Mouse (Mus musculus) midbrain, embryonic 13.5 days (tissue): ENCODE data around the gene Chtf18. TPM values are rescaled to one million over a fixed set of nuclear protein-coding genes. Genes with fewer than 3 reads are reported as not detected.

Experiments
- ATAC-seq: fragments of 200-750 bp; cut with Nextera tagmentation; 2 replicates; pipeline ENCODE4 v1.8.0; 2017; ENCODE audit warnings: mild to moderate bottlenecking, moderate TSS enrichment, moderate library complexity
- H3K27ac ChIP-seq: fragments of 300-500 bp; sonication (generic); 2 replicates; pipeline ENCODE4 v1.5.1; 2015; ENCODE audit warnings: inconsistent platforms, mild to moderate bottlenecking, moderate library complexity
- H3K27me3 ChIP-seq: fragments of 300-500 bp; sonication (generic); 2 replicates; pipeline ENCODE4 v1.6.1; 2015; ENCODE audit warnings: mild to moderate bottlenecking, inconsistent platforms
- H3K36me3 ChIP-seq: fragments of 300-500 bp; sonication (generic); 2 replicates; pipeline ENCODE4 v1.6.1; 2015; ENCODE audit warnings: mild to moderate bottlenecking, inconsistent platforms
- H3K4me1 ChIP-seq: fragments of 300-500 bp; sonication (generic); replicated peaks from 2 replicates; pipeline ENCODE4 v1.6.1; 2015; ENCODE audit warnings: inconsistent platforms
- H3K4me2 ChIP-seq: fragments of 300-500 bp; sonication (generic); replicated peaks from 2 replicates; pipeline ENCODE4 v1.6.1; 2015; ENCODE audit warnings: moderate library complexity, mild to moderate bottlenecking, inconsistent platforms
- H3K4me3 ChIP-seq: fragments of 300-500 bp; sonication (generic); replicated peaks from 2 replicates; pipeline ENCODE4 v1.5.1; 2015; ENCODE audit warnings: mild to moderate bottlenecking, inconsistent platforms
- H3K9ac ChIP-seq: fragments of 300-500 bp; sonication (generic); replicated peaks from 2 replicates; pipeline ENCODE4 v1.6.1; 2015; ENCODE audit warnings: mild to moderate bottlenecking, inconsistent platforms
- H3K9me3 ChIP-seq: fragments of 300-500 bp; sonication (generic); 2 replicates; pipeline ENCODE4 v1.6.1; 2016; ENCODE audit warnings: mild to moderate bottlenecking, inconsistent platforms
- WGBS: fragments of 180-500 bp; shearing (Covaris S2); methylation state at CpG from one replicate; pipeline ENCODE4 v1.1.7; 2015; 5-methylcytosine and 5-hydroxymethylcytosine counted together
- polyA plus RNA-seq: library from polyadenylated mRNA; unstranded; fragments of >200 nt; fragmentation: Nextera tagmentation; extraction: Ambion mirVana; gene quantifications from 2 replicates; pipeline ENCODE4 v1.2.1, GENCODE M21; 2015

The Chtf18 gene
- polyA plus RNA-seq: 12.8 and 14.1 TPM in 2 replicates

DNA sequence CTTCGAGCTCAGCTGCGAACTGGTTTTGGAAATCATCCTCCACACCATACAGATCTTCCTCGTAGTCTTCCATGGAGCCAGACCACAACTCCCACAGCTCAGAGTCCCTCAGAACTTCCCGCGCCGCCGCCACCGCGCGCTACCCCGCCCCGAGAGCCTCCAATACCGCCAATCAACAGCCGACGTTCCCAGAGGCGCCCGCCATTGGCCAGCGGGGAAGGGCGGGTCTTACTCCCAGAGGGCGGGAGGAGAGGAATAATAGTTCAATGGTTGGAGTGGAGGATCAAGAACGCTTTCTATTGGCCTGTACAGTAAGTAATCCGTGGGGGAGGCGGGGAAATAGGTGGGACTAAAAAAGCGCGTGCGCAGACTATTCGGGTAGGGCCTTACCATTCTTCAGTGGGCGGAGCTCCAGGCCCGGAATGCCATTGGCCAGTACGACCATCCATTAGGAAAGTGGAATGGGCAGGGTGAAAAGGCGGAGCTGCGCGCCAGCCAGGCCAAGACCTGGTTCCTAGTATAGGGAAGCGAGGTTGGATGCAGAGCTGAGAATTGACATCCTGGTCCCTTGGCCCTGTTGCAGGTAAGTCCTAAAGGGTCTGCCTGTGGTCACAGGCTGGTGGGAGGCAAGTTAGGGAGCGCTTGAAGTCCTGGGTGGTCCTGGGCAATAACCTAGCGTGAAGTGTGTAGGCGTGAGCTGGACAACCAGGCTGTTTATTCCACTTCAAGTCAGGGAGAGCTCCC, at the start of gene Chtf18, which contains the start of gene Rpusd1:
Chtf18 (minus strand) TSS at position 155 of the 744 bp plus-strand sequence.
Rpusd1 (plus strand) TSS at position 406 of the 744 bp plus-strand sequence.
- Histone ChIP-seq H3K9me3 (no peaks in the 10 kb centered on the region), H3K27ac (0 out of 2 replicates have a peak within 1 kb of the TSS, but pooled peaks have one; percentile 6), H3K36me3 (peaks cover 27% of the 10 kb centered on the region), H3K27me3 (no peaks in the 10 kb centered on the region), H3K4me2 (peak within 1 kb of the TSS; percentile 91), H3K9ac (peak within 1 kb of the TSS; percentile 76), H3K4me3 (peak within 1 kb of the TSS; percentile 58), H3K4me1 (peaks cover 29% of the 10 kb centered on the region)
- peak; percentile 99 for ATAC-seq
- WGBS: under 1% methylated on average over 37 of the region's 37 CpGs

GRCm38 (mm10) chr17:25775318-25776062, 48.3 kb upstream of the Chtf18 start:
- Histone ChIP-seq H3K36me3 (peaks cover 28% of the 10 kb centered on the region), H3K27ac (no peak overlapping the region), H3K9me3 (no peaks in the 10 kb centered on the region), H3K9ac (no peak overlapping the region), H3K4me2 (peak overlapping the region; percentile 79; the same call in 1 of the 2 replicates), H3K4me1 (peaks cover 9% of the 10 kb centered on the region), H3K27me3 (no peaks in the 10 kb centered on the region), H3K4me3 (no peak overlapping the region)
- whole genome bisulfite sequencing: 83% methylated on average over 10 of the region's 10 CpGs
- no peak for ATAC-seq

DNA sequence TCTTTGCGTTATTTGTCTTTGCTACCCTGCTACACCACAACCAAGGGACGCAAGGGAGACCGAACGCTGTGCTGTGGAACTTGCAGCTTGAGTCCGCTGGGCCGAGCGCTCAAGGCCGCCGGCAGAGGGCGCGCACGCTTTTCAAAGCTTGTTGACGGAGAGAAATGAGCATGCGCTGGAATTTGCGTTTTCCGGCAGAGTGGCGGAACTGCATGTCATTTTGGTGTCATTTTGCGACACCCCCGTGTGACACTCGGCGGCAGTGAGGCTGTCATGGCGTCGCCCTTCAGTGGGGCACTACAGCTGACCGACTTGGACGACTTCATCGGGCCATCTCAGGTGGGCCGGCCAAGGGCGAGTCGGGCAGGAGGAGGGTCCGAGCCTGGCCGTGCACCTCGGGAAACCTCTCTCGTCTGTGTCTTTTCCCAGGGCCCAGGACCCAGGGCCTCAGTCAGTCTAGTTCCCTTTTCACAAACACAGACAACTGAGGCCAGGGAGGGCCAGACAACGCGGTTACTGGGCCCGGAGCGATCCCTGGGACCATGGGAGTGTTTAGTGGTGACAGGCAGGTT, 46.4 kb upstream of the Chtf18 start, which contains the start of gene Narfl:
Narfl (plus strand) TSS at position 228 of the 572 bp plus-strand sequence.
- 0 out of 2 replicates have a peak, but pooled peaks cover 7% of the 10 kb centered on the region for H3K27me3 ChIP-seq
- H3K9me3 ChIP-seq: no peaks in the 10 kb centered on the region
- peak within 1 kb of the TSS; percentile 79 for H3K4me2 ChIP-seq
- H3K4me1 ChIP-seq: peaks cover 9% of the 10 kb centered on the region
- peak within 1 kb of the TSS; percentile 80 for H3K9ac ChIP-seq
- WGBS: under 1% methylated on average over 37 of the region's 37 CpGs
- peak; percentile 91 for ATAC-seq
- H3K4me3 ChIP-seq: peak within 1 kb of the TSS; percentile 76
- H3K27ac ChIP-seq: no peak within 1 kb of the TSS
- H3K36me3 ChIP-seq: peaks cover 17% of the 10 kb centered on the region

DNA sequence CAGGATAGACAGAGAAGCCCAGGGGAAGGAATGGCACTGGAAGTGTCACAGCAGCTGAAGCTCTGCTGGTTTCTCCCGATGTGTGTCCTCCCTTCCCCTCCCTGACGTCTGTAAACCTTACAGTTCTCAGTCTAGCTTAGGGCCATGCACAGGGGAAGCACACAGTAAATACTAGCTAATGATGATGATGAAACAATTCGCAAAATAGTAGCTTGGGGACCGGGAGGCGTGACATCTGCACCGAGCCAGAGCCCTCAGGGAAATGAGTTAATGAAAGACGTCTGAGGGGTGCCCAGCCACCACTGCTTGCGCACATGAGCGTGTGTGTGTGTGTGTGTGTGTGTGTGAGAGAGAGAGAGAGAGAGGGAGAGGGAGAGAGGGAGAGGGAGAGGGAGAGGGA, 42.1 kb upstream of the Chtf18 start:
- Histone ChIP-seq H3K27ac (no peak overlapping the region), H3K9me3 (no peaks in the 10 kb centered on the region), H3K4me1 (peaks cover 5% of the 10 kb centered on the region), H3K36me3 (no peaks in the 10 kb centered on the region), H3K9ac (no peak overlapping the region), H3K27me3 (peaks cover 22% of the 10 kb centered on the region; the same call in 1 of the 2 replicates), H3K4me2 (no peak overlapping the region), H3K4me3 (no peak overlapping the region)
- ATAC-seq: no peak
- WGBS: 66% methylated on average over 9 of the region's 9 CpGs

DNA sequence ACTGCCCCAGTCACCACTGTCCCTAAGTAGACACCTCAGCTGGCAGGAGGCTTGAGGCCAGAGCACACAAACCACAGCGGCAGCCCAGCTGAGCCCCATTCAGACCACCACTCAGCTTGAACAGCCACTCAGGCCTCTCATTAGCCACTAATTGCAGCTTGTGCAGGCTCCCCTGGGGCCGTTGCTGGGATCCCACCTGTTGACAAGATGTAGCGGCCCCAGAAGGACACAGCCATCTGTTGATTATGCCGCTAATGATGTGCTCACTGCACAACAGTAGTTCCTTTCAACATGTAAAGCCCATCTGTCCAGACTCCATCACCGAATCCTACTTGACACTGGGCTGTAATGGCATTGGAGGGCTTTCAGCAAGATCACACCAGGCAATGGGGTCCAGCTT, 38.7 kb upstream of the Chtf18 start:
- peak; percentile 56 for ATAC-seq

DNA sequence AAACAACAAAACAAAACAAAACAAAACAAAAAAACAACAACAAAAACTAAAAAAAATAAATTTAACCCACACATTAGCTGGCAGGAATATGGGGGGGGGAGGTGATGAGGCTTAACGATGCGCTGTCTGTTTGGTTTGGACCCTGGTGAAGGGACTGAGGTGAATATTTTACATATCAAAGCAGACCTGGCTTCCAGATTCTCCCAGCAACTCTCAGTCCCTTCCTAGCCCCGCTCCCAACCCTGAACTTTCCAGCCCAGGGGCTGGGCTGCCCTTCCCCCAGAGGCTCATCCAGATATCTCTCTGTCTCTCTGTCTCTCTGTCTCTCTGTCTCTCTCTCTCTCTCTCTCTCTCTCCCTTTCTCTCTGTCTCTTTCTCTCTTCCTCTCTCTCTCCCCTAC, 35.4 kb upstream of the Chtf18 start:
- no peak overlapping the region for H3K27ac ChIP-seq
- H3K9ac ChIP-seq: no peak overlapping the region
- peaks cover 39% of the 10 kb centered on the region for H3K27me3 ChIP-seq
- H3K9me3 ChIP-seq: no peaks in the 10 kb centered on the region
- WGBS: 25% methylated on average over 3 of the region's 3 CpGs
- H3K4me3 ChIP-seq: no peak overlapping the region
- ATAC-seq: no peak
- no peaks in the 10 kb centered on the region for H3K36me3 ChIP-seq
- H3K4me1 ChIP-seq: no peaks in the 10 kb centered on the region
- H3K4me2 ChIP-seq: no peak overlapping the region

More for the DNA sequence above, 38.7 kb upstream of the Chtf18 start:
- H3K27ac ChIP-seq: no peak overlapping the region
- no peaks in the 10 kb centered on the region for H3K4me1 ChIP-seq
- no peaks in the 10 kb centered on the region for H3K9me3 ChIP-seq
- H3K4me3 ChIP-seq: no peak overlapping the region
- 49% methylated on average over 5 of the region's 5 CpGs for WGBS
- no peak overlapping the region for H3K4me2 ChIP-seq
- H3K9ac ChIP-seq: no peak overlapping the region
- no peaks in the 10 kb centered on the region for H3K36me3 ChIP-seq
- peaks cover 28% of the 10 kb centered on the region for H3K27me3 ChIP-seq

DNA sequence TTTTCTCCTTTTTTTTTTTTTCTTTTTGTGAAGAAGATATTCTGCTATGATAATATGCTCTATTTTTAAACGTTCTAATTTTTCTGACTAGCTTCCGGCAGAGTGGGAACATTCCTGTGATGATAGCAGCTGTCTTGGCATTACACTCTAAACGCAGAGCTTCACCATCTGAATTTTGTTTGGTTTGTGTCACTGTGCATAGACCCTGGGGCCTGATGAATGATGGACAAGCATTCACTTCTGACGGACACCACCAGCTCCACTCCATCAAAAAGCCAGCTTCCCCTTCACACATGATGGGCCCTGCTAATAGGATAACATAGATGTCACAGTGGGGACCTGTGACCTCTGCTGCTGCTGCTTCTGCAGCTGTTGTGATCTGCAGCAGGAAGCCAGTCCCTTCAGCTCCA, 34.3 kb upstream of the Chtf18 start:
- ATAC-seq: no peak
- H3K27ac ChIP-seq: no peak overlapping the region
- WGBS: 38% methylated on average over 4 of the region's 4 CpGs

GRCm38 (mm10) chr17:25760148-25760547, 32.9 kb upstream of the Chtf18 start:
- 79% methylated on average over 8 of the region's 8 CpGs for WGBS
- no peaks in the 10 kb centered on the region for H3K4me1 ChIP-seq
- no peak overlapping the region for H3K4me2 ChIP-seq
- H3K9me3 ChIP-seq: no peaks in the 10 kb centered on the region
- no peak for ATAC-seq
- no peak overlapping the region for H3K27ac ChIP-seq
- H3K9ac ChIP-seq: no peak overlapping the region
- no peak overlapping the region for H3K4me3 ChIP-seq
- H3K36me3 ChIP-seq: no peaks in the 10 kb centered on the region
- H3K27me3 ChIP-seq: peaks cover 34% of the 10 kb centered on the region

More for the DNA sequence above, 34.3 kb upstream of the Chtf18 start:
- Histone ChIP-seq H3K36me3 (no peaks in the 10 kb centered on the region), H3K4me2 (no peak overlapping the region), H3K9ac (no peak overlapping the region), H3K9me3 (no peaks in the 10 kb centered on the region), H3K4me1 (no peaks in the 10 kb centered on the region), H3K4me3 (no peak overlapping the region), H3K27me3 (peaks cover 29% of the 10 kb centered on the region)

DNA sequence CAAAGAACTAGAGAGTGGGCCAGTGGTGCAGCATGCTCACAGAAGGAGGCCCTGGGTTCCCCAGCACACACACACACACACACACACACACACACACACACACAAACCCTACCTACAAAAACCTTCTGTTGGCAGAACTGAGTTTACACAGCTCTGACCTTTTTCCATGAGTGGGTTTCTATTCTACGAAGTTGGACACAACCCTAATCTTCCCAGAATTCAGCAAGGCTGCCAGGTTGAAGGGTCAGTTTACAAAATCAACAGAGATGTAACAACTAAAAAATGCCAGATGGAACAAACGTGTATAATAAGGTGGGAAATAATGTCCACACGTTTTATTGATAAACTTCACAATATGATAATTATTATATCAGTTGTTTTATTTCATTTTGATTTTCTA, 30.5 kb upstream of the Chtf18 start:
- ATAC-seq: no peak
- Histone ChIP-seq H3K4me2 (no peak overlapping the region), H3K27me3 (peaks cover 31% of the 10 kb centered on the region), H3K4me3 (no peak overlapping the region), H3K36me3 (no peaks in the 10 kb centered on the region), H3K9me3 (no peaks in the 10 kb centered on the region), H3K9ac (no peak overlapping the region), H3K4me1 (no peaks in the 10 kb centered on the region), H3K27ac (no peak overlapping the region)
- WGBS: 80% methylated on average over 3 of the region's 3 CpGs

DNA sequence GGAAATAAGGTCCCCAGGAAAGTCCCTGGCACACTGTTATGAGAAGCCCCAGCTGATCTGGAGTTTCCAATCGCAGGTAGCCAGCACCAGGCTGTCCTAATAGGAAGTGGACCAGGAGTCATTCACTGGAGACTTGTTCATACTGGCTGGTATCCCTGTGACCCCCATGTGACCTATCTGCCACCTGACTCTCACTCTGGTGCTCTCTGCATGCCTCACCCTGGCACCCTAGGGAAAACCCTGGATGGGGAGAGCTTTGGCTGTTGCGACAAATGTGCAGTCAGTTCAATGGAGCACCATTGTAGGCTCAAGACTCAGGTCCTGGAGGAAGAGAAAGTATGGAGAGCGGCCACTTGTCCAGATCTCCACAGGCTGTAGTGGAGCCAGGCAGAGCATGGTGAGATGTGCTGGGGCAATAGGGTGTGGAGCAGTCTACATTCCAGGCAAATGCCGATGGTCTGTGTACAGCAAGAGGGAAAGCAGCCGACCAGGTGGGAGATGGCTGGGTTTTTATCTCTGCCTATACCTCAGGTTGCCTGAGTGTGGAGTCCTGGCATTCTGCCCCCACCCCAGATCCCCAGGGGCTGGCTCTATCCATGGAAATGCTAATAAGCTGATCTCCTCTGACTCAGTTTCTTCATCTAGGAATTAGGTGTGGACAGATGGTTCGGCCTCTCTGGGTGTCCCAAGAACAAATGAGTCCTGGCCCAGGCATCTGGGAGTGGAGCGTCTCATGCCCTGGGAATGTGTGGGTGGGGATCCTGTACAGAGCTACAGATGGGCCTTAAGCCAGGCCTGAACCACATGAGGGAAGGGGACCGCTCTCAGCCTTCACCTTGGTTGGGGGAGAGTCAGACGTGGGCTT, 29.4 kb upstream of the Chtf18 start:
- WGBS: 80% methylated on average over 9 of the region's 9 CpGs
- no peak for ATAC-seq
- H3K36me3 ChIP-seq: no peaks in the 10 kb centered on the region

More for the DNA sequence above, 29.4 kb upstream of the Chtf18 start:
- peaks cover 31% of the 10 kb centered on the region for H3K27me3 ChIP-seq
- H3K9me3 ChIP-seq: no peaks in the 10 kb centered on the region
- no peak overlapping the region for H3K27ac ChIP-seq
- H3K4me3 ChIP-seq: no peak overlapping the region
- no peak overlapping the region for H3K4me2 ChIP-seq
- no peak overlapping the region for H3K9ac ChIP-seq
- 0 out of 2 replicates have a peak, but pooled peaks cover 2% of the 10 kb centered on the region for H3K4me1 ChIP-seq
